Mouse (Mus musculus) stomach, postnatal 0 days (tissue): ENCODE results near the gene Olfr325.

Source experiments
- CTCF ChIP-seq: IDR thresholded peaks from 2 replicates; pipeline ENCODE4 v1.5.1; 2016; ENCODE audit warnings: antibody characterized with exemption, low read depth, mild to moderate bottlenecking, moderate library complexity
- EP300 ChIP-seq: optimal IDR thresholded peaks from 2 replicates; pipeline ENCODE3; 2016; ENCODE audit warnings: antibody characterized with exemption

DNA sequence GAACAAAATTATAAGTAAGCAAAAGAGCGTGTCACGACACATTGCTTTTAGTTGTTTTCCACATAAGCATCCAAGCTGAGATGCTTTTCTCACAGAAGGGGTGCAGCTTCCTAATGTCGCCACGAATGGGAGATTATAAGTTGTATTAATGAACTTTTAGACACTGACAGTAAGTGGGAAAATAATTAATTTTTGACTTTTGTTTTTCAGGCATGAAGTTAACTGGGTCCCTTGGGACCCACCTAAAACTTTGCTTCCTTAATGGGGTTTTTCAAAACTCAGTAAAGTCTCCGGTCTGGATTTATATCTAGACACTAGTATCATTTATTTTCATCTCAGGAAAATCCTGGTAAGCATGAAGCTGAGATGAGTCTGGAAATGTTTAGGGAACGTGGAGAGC, 17.3 kb downstream of the Olfr325 start, which contains the start of gene Olfr324:
- no peak for TF ChIP-seq EP300
- no peak for TF ChIP-seq CTCF
